Mouse (Mus musculus) testis, postnatal 10 days (tissue): ENCODE measurements around the gene Twf2.
A peak's percentile ranks its signal among the peaks of the same experiment; 100 is the strongest.

Experiments used
- DNase-seq: peaks from one replicate; pipeline ENCODE4 v3.0.0; 2021; ENCODE audit warnings: low spot score

Gene Twf2

DNA sequence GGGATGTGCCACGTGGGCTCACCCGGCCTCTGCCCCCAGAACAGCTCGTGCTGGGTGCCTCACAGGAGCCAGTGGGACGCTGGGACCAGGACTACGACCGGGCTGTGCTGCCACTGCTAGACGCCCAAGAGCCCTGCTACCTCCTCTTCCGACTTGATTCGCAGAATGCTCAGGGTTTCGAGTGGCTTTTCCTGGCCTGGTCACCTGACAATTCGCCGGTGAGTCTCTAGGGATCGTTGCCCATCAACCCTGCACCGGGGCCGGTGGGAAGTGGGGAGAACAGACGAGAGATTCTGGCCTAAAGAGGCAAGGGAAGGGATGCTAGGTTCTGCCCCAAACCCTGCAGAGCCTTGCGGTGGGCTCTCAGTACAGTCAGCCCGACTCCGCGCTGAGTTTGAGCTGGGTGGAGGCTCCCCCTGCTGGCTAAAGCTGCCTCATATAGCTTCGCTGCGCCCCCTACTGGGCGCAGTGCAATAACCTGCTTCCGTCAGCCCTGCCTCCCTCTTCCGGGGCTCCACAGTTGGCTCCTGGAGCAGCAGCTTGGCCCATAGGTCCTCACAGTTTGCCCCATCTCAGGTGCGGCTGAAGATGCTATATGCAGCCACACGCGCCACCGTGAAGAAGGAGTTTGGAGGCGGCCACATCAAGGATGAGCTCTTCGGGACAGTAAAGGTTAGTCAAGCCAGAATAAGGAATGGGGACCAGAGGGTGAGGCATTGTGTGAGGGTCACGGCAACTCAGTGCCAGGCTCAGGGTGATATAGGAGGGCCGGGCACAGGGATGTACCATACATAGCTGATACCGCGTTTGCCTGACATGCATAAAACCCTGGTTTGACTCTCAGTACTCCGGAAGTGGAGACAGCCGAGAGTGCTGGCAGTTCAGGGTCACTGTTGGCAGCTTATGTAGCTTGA, 9.0 kb downstream of the Twf2 start:
- DNase-seq = peak; percentile 92

- DNase-seq = no peak
These were observed 9.7 kb downstream of the Twf2 start for GRCm38 (mm10) chr9:106212594-106212981.

- DNase-seq = no peak
These were observed 12.6 kb downstream of the Twf2 start for GRCm38 (mm10) chr9:106215341-106216125.

- DNase-seq = no peak
These were observed 14.1 kb downstream of the Twf2 start for GRCm38 (mm10) chr9:106216971-106217370.

GRCm38 (mm10) chr9:106220894-106221523, 18.1 kb downstream of the Twf2 start:
- no peak for DNase-seq

DNA sequence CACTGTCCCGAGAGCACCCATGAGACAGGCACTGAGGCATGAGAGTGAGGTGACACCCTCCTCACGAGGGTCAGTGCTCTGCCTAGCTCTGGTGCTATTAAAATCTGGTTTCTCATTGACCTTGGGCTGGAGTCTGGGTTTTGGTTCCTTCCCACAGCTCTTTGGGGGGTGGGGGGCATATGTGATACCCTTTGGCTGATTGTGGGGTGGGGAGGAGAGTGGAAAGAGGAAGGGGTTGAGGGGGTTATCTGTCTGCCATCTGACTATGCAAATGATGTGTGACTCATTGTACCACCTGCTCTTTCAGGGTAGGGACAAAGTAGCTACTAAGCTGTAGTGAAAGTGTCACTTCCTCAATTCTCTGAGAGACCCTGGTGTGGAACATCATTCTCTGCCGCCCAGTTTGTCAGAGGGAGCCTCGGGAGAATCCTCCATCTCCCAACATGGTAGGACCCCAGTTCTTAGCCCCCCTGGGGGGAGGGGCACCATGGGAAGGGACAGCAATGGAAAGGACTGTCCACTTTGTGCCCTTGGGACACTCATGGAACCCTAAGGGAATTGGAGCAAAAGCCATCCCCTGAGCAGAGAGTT, 19.4 kb downstream of the Twf2 start, which contains the start of gene Tlr9:
Gene Tlr9 (plus strand): TSS at position 338 of the 591 bp plus-strand sequence.
- DNase-seq = no peak

- no peak for DNase-seq
These were observed 20.1 kb downstream of the Twf2 start for GRCm38 (mm10) chr9:106222994-106223393.

DNA sequence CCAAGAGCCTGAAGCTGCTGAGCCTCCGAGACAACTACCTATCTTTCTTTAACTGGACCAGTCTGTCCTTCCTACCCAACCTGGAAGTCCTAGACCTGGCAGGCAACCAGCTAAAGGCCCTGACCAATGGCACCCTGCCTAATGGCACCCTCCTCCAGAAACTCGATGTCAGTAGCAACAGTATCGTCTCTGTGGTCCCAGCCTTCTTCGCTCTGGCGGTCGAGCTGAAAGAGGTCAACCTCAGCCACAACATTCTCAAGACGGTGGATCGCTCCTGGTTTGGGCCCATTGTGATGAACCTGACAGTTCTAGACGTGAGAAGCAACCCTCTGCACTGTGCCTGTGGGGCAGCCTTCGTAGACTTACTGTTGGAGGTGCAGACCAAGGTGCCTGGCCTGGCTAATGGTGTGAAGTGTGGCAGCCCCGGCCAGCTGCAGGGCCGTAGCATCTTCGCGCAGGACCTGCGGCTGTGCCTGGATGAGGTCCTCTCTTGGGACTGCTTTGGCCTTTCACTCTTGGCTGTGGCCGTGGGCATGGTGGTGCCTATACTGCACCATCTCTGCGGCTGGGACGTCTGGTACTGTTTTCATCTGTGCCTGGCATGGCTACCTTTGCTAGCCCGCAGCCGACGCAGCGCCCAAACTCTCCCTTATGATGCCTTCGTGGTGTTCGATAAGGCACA, 22.7 kb downstream of the Twf2 start:
- no peak for DNase-seq

DNA sequence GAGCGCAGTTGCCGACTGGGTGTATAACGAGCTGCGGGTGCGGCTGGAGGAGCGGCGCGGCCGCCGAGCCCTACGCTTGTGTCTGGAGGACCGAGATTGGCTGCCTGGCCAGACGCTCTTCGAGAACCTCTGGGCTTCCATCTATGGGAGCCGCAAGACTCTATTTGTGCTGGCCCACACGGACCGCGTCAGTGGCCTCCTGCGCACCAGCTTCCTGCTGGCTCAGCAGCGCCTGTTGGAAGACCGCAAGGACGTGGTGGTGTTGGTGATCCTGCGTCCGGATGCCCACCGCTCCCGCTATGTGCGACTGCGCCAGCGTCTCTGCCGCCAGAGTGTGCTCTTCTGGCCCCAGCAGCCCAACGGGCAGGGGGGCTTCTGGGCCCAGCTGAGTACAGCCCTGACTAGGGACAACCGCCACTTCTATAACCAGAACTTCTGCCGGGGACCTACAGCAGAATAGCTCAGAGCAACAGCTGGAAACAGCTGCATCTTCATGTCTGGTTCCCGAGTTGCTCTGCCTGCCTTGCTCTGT, 23.3 kb downstream of the Twf2 start:
- no peak for DNase-seq

GRCm38 (mm10) chr9:106227790-106228429, 25.0 kb downstream of the Twf2 start:
- no peak for DNase-seq

DNA sequence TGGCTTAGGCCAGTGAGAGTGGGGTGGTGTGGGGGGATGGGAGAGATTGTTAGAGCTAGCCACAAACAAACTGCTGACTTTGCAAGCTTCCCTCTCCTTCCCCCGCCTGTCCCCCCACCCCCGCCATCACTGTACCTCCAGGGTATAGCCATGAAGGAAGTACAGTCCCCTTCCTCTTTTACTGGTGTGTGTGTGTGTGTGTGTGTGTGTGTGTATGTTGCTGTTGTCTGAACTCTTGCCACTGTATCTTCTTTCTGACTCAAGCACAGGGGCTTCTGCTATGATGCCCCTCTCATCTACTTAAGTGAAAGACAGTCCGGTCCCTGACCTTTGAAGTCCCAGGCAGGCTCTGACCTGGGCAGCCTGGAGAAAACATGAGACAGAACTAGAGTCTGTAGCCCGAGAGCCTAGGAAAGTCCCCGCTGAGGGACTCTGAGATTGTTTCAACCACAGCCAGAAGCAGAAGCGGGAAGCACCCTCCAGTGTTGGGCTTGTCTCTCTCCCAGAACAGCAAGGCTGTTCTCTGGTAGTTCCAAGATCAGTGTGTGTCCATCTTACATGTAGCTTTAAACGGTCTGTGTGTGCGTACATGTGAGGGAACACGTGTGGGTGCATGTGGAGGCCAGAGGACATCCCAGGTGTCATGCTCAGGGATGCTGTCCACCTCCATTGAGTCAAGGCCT, 27.3 kb downstream of the Twf2 start:
- no peak for DNase-seq

- DNase-seq = no peak
These were observed 27.8 kb downstream of the Twf2 start for GRCm38 (mm10) chr9:106230734-106231106.

DNA sequence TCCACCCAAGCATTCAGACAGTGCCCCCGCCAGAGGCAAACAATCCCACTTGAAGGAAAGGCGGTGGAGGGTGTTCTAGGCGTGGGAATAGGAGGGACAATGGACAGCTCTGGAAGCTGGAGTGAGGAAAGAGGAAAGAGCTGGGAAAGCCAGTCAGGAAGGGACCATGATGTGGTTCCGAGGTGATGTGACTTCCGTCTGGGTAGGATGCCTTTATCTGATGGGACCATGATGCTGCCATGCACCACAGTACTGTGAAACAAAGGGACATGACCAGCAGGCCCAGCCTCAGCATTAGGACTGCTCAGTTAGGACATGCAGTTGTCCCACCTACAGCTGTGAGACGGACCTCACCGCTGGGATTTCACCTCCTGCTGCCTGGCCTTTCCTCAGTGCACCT, 28.3 kb downstream of the Twf2 start:
- no peak for DNase-seq

DNA sequence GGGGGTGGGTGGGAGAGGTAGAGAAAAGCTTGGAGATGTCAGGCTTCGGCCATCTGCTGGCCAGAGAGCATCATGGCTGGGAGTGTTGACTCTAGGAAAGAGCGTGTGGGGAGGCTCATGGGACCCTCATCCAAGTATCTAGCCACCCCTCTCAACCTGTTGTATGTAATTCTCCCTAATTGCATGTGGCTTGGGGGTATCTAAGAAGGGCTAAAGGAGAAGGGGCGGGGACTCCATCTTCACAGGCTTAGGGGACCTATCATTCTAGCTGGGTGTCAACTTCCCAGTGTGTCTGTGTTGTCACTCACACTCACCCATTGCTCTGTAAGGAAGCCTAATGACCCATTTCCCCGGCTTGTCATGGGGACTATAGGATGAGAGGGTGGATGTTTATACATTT, 28.9 kb downstream of the Twf2 start:
- no peak for DNase-seq

DNA sequence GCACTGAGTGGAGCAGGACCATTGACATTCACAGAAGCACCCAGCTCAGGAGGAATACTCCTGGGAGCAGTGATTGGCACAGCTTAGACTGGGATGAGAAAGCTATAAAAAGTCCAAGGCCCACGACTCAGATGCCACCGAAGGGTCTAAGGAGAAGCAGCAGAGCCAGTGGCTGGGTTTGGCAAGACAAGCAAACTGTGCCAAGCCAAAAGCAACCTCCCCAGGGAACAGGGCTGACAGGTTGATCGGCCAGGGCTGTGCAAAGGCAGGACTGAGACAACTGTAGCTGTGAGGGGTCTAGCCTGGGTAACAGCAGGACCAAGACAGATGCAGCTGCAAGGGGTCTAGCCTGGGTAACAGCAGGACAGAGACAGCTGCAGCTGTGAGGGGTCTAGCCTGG, 30.0 kb downstream of the Twf2 start:
- no peak for DNase-seq

GRCm38 (mm10) chr9:106233953-106234352, 31.0 kb downstream of the Twf2 start:
- no peak for DNase-seq

DNA sequence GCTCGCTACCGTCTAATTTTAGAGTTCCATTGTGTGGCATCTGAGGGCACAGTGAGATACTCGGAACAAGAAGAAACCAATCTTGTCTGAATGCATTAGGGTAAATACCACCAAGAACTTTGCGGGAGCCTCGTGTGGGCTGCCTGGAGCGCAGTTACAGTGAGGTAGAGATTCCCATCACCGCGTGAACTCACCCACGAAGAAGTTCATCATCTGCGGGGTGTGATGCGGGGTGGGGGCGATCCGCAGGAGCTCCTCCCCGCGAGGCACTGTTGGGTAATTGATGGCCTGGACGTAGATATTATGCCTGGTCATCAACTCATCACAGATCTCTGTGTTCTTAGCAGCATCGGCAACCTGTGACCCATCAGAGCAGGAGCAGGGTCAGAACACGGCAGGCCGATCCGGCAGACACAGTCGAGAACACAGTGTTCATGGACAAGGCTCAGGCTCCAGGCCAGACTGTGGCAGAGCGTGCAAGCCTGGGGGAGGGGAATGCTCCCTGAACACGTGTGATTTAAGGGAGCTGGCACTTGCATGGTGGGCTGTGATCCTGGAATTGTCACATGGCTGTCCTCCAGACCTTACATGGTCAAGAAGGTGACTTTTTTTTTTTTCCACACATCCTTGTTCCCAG, 32.4 kb downstream of the Twf2 start:
- peak; percentile 77 for DNase-seq

DNA sequence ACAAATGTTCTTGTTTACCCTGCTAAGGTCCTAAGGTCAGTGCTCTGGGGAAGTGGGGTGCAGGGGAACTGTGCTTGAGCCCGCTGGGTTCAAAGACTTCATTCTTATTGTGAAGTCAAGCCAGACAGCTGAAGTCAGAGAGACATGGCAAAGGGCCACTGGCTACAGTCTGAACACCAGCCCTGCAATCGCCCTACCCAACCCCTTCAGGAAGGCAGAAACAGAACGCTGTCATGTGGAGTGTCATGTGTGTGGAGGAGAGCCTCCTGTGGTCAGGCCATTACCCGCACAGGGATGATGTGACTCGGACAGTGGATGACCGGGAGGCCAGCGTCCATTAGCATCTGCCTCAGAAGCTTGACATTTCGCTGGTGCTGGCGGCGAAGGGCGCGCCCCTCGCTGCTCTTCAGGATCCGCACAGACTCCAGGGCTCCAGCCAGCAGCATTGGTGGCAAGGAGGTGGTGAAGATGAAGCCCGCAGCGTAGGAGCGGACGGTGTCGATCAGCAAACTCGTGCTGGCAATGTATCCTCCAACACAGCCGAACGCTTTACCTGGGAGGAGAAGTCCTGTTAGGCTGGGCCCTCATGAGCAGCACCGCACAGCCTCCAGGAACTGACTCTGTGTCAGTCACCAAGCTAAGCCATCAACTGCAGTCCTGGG, 33.4 kb downstream of the Twf2 start:
- no peak for DNase-seq

- DNase-seq = no peak
These were observed 33.9 kb downstream of the Twf2 start for GRCm38 (mm10) chr9:106236818-106237211.
